Mouse (Mus musculus): ENCODE measurements around the gene Adamts16.
"Not testable (repeated sequence)": the region's sequence is repeated elsewhere in the genome, so short reads cannot be mapped to it uniquely, and the experiment has no call there.

Gene Adamts16

GRCm38 (mm10) chr13:70841421-70841904, at the start of gene Adamts16:
TSS of gene Adamts16 (minus strand) at chr13:70841811.
- DNase-seq (ENCODE audit: low read depth, low spot score) = no peak

- DNase-seq (ENCODE audit: low read depth, low spot score) = no peak
Observed at GRCm38 (mm10) chr13:70887136-70887535, 45.5 kb upstream of the Adamts16 start.

- DNase-seq (ENCODE audit: low read depth, low spot score) = no peak
Observed at GRCm38 (mm10) chr13:70885006-70885405, 43.4 kb upstream of the Adamts16 start.

GRCm38 (mm10) chr13:70883891-70884890, 42.6 kb upstream of the Adamts16 start:
- peak; percentile 37 for DNase-seq (ENCODE audit: low read depth, low spot score)

GRCm38 (mm10) chr13:70879971-70880370, 38.4 kb upstream of the Adamts16 start:
- not testable (repeated sequence) for DNase-seq (ENCODE audit: low read depth, low spot score)

- no peak for DNase-seq (ENCODE audit: low read depth, low spot score)
Observed at GRCm38 (mm10) chr13:70877550-70877913, 35.9 kb upstream of the Adamts16 start.

- DNase-seq (ENCODE audit: low read depth, low spot score) = no peak
Observed at GRCm38 (mm10) chr13:70876648-70877549, 35.3 kb upstream of the Adamts16 start.

- no peak for DNase-seq (ENCODE audit: low read depth, low spot score)
Observed at GRCm38 (mm10) chr13:70875411-70875949, 33.9 kb upstream of the Adamts16 start.

- DNase-seq (ENCODE audit: low read depth, low spot score) = no peak
Observed at GRCm38 (mm10) chr13:70874741-70875140, 33.1 kb upstream of the Adamts16 start.

GRCm38 (mm10) chr13:70873851-70874250, 32.2 kb upstream of the Adamts16 start:
- not testable (repeated sequence) for DNase-seq (ENCODE audit: low read depth, low spot score)

GRCm38 (mm10) chr13:70871049-70871448, 29.4 kb upstream of the Adamts16 start:
- DNase-seq (ENCODE audit: low read depth, low spot score) = no peak

GRCm38 (mm10) chr13:70866971-70867625, 25.5 kb upstream of the Adamts16 start:
- no peak for DNase-seq (ENCODE audit: low read depth, low spot score)

- no peak for DNase-seq (ENCODE audit: low read depth, low spot score)
Observed at GRCm38 (mm10) chr13:70865867-70866266, 24.3 kb upstream of the Adamts16 start.

- no peak for DNase-seq (ENCODE audit: low read depth, low spot score)
Observed at GRCm38 (mm10) chr13:70862162-70862908, 20.7 kb upstream of the Adamts16 start.

- no peak for DNase-seq (ENCODE audit: low read depth, low spot score)
Observed at GRCm38 (mm10) chr13:70853601-70854000, 12.0 kb upstream of the Adamts16 start.

- no peak for DNase-seq (ENCODE audit: low read depth, low spot score)
Observed at GRCm38 (mm10) chr13:70846933-70847332, 5.3 kb upstream of the Adamts16 start.

GRCm38 (mm10) chr13:70845526-70845925, 3.9 kb upstream of the Adamts16 start:
- DNase-seq (ENCODE audit: low read depth, low spot score) = no peak

GRCm38 (mm10) chr13:70842126-70842525, 515 bp upstream of the Adamts16 start:
- no peak for DNase-seq (ENCODE audit: low read depth, low spot score)

- DNase-seq (ENCODE audit: low read depth, low spot score) = peak; percentile 49
Observed at GRCm38 (mm10) chr13:70840161-70840560, 1.4 kb downstream of the Adamts16 start.

- DNase-seq (ENCODE audit: low read depth, low spot score) = no peak
Observed at GRCm38 (mm10) chr13:70837571-70837970, 4.0 kb downstream of the Adamts16 start.
